Mouse (Mus musculus): ENCODE measurements around the gene Dcaf17.
A peak's percentile ranks its signal among the peaks of the same experiment; 100 is the strongest.

Dcaf17 gene

DNA sequence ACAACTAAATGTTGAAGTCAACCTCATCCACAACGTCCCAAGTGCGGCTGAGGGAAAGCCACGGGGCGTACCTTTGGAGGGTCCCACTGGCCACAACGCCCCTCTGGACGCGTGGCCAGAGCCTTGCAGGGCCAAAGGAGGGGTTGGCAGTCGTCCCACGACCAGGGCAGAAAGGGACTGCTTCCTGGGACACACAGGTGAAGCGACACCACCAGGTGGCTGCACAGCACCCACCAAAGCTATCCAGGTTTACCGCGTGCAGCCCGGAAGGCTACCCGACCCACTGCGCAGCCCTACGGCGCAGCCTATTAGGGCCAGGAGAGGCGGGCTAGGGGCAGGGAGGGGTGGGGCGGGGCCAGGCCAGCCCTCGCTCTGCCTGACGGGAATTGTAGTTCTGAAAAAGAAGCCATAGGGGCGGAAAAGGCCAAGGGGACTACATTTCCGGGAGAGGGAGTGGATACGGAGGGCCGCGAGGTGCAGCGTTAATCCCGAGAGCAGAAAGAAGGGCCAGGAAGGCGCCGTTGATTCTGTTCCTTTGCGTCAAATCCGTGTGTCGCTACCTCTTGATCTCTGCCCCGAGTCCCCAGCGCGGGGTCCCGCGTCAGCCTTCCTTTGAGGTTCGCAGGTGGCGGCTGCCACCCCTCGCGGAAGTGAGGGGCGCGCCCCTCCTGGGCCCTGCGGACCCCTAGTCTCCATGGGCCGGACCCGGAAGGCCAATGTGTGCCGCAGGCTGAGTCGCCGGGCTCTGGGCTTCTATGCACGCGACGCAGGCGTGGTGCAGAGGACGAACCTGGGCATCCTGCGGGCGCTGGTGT is at the start of gene Dcaf17, which contains the start of gene Mettl8:
Gene Dcaf17 (plus strand): TSS at position 29 of the 815 bp plus-strand sequence.
Gene Mettl8 (minus strand): TSS at position 284 of the 815 bp plus-strand sequence.
- DNase-seq = peak; percentile 96

DNA sequence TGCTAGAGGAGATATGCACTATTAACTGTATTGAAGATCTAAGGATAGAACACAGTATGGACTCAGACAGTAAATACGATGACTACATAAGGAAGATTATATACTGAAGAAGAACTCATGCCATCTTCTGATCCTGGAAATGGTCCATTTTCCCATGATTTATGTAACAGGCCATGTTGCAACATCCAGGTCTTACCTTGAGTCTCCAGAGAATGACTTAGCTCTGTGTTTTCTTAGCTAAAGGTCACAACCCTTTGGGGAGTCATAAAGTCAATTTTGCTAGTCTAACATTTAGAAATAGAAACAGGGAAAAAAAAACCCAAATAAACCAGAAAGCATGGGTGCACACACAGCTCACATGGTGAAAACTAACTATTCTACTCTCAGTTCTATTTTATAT is 43.3 kb upstream of the Dcaf17 start:
- no peak for DNase-seq

DNA sequence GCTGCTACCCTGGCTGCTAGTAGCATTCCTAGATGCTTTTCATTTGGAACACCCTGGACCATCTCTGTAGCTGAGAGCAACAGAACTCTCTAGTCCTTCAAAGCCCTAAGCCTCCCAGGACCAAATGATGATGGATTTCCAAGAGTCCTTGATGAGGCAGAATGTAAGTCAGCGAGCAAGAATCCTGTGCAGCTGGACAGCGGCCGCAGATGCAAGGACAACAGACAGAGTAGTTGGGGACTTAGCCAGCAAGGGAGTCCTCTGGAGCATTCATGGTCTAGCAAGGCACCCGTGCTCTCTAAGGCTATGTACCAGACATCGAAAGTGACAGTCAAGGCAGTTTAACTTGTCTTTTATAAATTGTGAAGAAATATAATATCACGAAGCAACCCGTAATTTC is 41.6 kb upstream of the Dcaf17 start:
- DNase-seq = no peak

DNA sequence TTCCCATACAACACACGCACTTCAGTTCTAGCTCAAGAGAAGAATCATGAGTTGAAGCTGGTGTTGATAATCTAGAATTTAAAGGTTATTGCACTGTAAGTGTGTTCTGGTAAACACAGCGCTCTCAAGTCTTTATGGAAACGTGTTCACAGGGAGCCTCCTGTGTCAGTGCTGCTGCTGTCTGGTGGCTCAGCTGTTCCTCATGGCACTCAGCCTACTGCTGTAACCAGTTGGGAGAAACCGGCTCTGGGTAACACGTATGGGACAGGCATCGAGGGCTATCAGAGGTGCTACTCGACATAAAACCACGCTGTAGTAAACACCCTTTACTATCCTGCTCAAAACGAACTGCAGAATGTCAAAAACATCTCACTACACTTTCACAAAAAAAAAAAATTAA is 35.9 kb upstream of the Dcaf17 start:
- no peak for DNase-seq

DNA sequence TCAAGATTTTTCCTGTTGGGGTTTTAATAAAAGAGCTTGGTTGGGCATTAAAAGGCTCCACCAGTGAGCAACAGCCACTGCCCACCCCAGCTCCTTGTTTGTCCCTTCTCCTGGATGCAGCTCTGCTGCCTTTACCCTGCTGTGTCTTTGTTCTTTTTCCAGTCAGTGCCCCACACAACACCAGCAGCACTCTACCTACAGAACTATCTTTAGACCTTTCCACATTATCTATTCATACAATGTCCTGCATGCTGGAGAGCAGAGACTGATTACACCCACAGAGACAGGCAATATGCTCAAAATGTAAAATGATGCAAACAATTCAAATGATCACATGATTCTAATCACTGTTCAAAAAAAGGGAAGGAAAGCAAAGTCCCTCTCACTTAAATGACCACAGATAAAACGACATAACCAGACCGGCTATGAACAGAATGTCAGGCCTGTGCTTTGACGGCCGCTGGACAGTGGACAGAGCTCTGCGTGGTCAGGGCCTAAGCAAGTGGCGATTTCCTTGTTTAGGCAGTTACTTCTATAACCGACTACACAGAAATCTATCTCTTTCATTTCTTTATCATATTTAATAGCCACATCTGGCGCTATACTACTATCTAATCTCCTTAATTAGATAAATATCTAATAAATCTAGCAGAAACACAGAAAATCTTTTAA is 35.3 kb upstream of the Dcaf17 start:
- DNase-seq = no peak

DNA sequence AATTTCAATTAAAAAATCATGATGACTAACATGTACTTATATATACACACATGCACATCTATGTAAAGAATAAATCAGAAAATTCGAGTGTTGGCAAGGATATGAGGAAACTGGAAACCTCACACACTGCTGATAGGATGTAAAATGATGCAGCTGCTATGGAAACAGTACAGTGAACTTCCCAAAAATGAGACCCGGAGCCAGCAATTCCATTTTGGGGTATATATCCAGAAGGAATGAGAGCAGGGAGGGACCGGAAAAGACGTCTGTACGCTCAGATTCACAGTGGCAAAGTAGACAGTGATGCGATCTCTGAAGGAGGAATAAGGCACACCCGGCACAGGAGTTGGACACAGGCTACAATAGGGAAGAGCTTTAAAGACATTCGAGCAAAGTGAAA is 34.5 kb upstream of the Dcaf17 start:
- DNase-seq = no peak

DNA sequence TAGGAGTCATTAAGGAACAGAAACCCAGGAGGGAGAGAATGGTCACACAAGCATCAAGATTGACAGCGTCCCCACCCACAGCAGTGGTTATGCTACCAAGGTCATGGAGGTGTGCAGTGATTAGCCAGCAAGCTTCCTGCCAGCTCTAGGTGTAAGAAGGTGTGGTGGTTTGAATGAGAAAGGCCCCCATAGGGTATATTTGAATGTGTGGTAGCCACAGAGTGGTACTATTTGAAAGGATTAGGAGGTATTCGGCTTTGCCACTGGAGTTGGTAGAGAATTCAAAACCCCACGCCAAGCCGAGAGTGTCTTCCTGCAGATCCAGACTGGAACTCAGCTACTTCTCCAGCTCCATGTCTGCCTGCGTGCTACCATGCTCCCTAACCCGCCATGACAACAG is 32.1 kb upstream of the Dcaf17 start:
- no peak for DNase-seq

DNA sequence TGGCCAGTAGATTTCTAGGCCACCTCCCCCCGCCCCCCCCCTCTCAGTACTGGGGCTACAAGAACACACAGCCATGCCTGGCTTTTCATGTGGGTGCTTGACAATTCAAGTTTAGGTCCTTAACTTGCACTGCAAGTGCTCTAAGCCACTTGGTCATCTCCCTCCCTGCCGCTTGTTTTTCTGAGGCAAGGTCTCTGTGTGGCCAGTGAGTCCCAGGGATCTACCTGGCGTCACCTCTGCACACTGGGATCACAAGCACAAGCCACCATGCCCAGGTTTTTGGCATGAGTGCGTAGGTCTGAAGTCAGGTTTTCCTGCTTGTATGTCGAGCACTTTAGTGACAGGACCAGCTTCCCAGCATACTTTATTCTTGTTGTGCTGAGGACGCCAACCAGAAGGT is 31.1 kb upstream of the Dcaf17 start:
- DNase-seq = no peak

DNA sequence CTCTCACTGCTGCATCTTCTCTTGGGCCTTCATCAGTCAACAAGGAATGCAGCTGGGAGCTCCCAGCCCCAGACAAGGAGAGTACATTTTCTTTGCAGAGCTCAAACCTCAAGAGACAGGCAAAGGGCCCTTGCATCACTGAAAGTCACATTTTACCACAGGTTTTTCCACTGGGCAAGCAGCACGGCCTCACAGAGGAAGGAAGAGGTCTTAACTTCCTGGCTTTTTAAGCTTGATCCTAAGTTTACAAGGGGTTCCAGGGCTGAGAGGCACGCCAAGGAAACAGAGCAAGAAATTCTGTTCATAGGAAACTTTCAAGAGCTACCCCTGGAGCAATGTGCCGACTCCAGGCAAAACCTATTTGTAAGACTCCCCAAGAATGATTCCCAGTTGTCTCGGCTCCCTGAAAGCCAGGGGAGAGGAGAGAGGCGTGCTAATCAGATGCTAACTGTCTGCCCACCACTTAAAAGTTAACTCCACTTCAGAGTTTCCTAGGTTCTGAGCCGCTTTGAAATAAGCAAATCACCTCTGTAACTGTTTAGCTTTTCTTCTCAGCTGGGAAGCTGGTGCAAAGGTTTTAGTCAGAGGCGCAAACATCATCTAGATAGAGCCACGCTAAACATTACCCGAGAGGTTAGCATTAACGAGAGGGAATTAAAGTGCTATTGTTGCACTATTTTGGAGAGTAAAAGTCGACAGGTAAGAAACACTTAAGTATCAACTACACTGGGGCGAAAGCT is 29.4 kb upstream of the Dcaf17 start:
- no peak for DNase-seq

DNA sequence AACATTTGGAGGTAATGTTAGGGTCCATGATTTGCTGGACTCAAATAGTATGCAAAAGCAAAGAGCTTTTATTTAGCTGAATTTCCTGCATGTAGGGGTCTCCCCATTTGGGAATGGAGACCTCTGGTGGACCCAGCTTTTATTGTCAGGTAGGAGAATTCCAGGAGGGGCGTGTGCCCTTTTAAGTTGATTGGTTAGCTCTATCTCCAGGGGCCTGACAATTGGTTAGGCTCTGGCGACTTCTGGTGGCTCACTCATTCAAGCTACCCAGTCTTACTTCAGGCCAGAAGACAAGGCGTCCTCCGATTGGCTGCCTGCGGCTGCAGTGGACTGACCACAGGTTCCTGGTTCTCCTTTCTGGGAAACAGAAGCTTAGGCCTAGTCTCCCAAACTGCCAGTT is 28.3 kb upstream of the Dcaf17 start:
- DNase-seq = peak; percentile 36

DNA sequence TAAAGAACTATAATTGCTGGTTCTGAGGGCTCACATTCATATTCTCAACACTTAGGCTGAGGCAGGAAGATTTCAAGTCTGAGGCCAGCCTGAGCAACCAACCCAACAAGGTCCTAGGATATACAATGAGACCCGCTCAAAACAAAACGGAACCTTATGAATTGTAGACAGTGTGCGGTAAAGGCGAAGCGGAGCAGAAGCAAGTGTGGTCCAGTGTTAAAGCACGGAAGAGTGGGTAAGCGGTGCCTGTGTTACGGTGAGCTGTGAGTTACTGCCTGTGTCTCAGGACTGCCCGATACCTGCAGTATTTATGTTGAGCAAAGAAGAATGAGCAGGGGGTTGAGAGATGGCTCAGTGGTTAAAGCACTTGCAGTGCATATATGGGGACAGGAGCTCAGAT is 27.5 kb upstream of the Dcaf17 start:
- no peak for DNase-seq

DNA sequence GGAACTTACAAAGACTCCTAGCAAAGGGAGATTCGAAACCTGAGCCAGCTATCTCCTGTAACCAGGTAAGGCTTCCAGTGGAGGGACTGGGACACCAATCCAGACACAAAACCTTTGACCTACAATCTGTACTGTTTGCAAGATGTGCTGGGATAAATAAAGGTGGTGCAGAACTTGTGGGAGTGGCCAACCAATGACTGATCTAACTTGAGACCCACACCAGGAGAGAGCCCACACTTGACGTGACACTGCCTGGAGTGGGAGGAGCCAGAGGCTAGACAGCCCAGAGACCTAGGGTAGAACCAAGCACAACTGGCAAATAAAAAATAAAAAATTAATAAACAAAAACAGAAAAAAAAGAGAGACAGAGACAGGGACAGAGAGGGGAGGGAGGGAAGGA is 24.5 kb upstream of the Dcaf17 start:
- DNase-seq = no peak

DNA sequence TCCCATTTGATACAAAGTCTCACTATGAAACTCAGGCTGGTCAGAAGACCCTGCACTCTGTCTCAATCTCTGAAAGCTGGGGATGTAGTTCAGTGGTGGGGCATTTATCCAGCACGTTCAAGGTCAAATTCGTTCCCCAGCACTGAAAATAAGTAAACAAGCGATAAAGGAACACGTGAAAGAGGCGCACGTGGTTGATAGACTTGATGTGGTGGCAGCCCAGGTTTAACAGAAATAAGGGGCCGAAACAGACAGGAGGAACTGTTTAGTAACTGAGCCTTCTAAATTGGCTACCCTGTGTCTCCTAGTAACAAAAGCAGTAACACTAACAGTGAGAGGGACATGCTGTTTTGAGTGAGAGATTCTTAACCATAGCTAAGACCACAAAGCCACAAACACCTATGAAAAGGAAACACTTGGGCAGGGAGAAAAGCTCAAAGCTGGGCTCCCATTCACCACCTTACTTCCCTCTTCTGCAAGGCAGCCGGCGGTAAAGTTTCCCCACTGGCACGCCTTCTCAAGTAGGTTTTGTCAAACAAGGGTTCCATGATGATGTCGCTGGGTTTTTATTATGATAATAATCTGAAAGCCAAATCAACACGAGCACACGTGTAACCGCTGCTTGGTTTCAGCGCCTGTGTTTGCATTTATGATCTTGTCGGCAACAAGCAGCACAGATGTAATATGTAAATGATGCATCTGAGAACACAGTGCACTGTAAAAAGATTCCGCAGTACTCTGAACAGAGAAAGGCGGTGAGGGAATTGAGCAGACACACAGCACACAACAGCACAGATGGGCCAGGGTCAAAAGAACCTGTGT is 22.9 kb upstream of the Dcaf17 start:
- no peak for DNase-seq

DNA sequence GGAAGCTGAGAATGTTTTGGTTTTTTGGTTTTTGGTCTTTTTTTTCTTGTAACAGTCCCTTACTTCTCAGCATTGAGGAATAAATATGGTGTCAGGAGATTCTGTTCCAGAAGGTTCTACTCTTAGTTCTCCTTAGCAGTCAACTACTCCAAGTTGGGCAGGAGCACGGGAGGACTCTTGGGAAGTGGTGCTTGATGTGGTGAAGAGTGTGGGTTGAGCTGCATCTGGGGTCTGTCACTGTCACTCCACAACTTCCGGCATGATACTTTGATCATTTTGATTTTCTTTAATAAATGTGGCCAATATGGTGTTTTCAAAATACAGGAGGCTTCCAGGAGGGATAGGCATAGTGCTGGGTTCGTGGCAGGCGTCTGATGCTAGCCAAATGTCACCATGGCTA is 22.1 kb upstream of the Dcaf17 start:
- no peak for DNase-seq

DNA sequence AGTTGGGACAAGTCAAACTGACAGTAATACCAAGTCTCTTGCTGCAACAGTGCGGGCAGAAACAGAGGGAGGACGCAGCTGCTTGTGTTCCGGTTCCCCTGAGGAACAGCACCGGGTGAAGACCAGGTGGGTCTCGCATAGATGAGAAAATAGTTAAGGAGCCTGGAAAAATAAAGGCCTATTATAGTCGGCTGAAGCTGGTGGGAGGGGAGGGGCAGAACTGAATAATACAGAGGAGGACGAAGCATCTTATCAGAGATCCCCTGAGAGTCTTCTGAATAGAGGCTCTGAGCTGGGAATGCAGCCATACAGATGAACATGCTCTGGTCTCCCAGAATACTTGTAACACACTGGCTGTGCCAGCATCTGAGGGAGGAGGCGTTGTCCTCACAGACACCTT is 21.1 kb upstream of the Dcaf17 start:
- DNase-seq = no peak

DNA sequence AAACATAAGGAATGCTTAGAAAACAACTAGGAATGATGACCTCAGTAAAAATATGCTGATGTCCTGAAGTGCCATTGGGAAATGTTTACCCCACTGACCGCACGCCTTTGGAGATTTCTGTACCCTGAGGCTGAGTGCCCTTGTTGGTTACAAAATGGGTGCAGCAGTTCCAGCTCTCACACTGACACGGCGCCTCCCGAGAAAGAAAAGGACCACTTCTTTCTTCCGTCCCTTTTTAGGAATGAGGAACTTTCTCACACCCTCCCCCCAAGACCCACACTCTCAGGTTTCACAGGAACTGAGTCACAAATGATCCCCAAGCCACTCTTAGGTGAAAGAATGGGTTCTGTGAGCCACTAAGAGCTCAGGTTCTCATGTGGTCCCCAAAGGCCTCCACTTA is 17.7 kb upstream of the Dcaf17 start:
- no peak for DNase-seq

DNA sequence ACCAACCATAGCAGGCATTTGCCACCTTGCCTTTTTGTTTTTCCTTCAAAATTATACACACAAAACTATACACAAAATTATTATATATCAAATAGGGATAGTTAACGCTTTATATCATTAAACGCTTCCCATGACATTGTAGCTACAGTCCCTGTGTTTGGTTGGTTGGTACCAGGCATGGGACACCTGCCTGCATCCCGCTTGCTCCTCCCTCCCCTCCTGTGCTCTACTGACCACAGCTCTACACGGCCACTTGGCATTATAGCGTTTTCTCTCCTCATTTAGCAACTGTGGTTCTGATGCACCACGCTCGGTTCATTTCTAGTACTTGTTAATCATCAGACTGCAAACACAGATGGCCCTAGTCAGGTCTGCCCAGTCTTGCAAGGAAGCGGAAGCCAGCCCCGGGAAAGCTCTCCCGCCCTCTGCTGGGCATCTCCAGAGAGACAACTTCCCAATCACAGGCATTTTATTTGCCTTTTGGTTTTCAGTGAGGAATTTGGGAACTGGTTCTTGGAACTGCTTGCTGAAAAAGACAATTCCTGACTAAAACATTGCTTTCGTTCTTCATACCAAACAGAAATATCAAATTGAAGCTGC is 15.5 kb upstream of the Dcaf17 start:
- peak; percentile 91 for DNase-seq

DNA sequence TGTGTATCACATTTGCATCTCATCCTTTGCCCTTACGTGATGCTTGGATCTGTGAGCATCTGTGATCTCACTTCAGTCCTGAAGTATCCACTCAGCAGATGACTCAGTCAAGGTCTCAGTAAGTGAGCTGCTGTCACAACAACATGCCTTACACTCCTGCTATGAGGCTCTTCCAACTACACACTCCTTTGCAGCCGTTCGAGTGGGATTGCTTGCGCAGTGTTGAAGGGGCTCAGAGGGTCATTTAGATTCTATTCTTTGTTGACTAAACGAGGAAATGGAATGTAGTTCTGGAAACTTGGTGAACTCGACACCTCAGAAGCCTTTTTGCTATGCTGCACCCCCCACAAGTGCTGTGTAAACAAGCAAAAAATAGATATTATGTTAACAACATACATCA is 9.0 kb upstream of the Dcaf17 start:
- no peak for DNase-seq

DNA sequence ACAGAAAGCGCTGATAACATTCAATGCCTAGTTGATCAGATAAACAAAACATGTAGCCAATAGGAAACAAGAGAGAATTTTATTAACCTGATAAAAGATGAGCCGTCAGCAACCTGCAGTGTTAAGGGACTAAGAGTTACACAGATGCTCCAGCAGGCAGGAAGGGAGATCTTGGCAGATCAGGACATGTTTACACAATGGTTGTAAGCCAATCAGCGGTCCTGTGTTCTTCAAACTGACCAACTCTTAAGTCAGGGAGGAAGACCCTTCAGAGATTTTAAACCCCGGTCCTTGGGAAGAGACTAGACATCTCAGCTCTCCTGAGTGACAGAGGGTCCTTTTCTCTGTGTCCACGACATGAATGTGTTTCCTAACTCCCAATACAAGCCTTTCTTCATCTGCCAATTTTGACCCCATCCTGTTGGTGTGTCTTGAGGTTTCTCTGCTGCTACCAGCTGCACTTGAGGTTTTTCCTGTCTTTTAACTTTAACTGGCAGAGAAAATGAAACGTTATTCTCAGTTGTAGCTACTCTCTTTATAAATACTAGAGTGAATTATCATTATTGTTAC is 8.3 kb upstream of the Dcaf17 start:
- DNase-seq = no peak

DNA sequence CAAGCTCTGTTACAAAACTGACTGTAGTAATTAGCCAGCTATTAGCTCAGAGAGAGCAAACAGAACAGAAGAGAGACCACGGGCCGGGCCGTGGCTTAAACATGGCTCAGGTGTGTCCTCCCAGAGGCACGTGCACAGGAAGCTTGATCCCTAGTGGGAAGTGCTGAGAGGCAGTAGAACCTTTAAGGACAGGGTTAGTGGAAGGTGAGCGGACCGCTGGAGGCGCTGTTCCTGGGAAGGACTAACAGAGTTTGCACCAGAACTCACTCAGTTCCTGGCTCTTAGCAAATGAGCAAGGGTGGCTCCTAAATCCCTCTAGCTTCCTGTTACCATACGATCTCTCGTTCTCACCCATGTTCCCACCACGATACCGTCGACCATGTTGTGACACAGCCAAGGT is 6.2 kb upstream of the Dcaf17 start:
- no peak for DNase-seq

DNA sequence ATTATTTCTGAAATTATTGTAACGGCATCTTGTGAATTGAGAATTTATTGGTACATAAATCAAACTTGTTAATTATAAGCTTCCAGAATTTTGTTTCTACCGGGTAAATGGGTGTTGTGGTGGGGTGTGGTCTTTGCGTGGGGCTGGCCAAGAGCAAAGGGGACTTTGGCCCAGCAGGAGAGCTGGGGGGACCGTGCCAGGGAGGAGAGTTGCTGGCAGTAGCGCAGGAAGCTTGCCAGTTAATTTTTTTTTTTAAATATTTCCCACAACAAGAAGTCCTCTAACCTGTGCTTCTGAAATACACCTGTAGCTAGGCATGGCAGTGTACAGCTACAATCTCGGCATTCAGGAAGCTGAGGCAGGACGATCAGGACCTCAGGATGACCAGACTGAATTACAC is 4.6 kb upstream of the Dcaf17 start:
- DNase-seq = peak; percentile 38

DNA sequence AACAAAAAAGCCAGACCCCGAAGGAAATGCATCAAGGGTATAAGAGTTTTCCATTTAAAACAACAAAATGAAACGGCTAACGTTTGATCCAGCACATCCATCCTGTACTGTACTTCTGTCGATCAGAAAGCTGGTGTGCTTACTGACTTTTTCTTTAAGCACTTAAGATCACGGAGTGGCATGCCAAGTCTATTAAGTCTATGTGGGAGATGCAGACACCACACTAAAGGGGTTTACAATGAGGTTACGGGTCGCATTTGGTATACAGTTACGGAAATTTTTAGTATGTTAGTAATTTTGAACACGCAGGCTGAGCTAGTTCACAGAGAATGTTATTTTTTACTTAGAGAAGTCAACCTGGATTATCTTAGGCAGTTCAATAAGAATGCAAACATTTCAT is 412 bp upstream of the Dcaf17 start:
- no peak for DNase-seq

Data from kidney, postnatal 10 days (tissue).